24 mouse cellular contexts compared by ENCODE assay signal in the genomic region with DNA sequence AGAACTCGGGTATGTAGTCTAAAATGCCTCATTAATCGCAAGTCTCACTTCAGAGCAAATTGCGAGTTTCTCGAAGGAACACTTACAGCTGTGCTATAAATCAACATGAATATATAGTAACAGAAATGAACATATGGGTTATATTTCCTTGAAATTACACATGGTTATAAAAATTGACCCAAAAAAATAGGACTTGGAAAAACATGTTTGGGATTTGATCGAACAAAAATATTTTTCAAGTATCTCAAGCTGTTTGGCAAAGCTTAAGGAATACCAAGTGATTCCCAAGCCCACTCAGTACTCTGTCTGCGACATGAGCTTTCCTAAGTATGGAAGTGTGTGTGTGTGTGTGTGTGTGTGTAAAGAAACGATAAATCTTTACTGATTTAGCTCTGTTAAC.
"Had no signal": no experiment of that assay in that cellular context is flagged by ENCODE, and none has a peak within 500 bp of the region (broad histone marks: within the 10 kb centered on the region; RNA-seq: fewer than 3 reads in every experiment).

No protein-coding gene starts in this region.

- H3K36me3 ChIP-seq: heart, embryonic 13.5 days; heart, embryonic 15.5 days; hindbrain, embryonic 13.5 days; hindbrain, embryonic 15.5 days; limb, embryonic 12.5 days; limb, embryonic 15.5 days; liver, embryonic 12.5 days had no signal

- H3K27me3 ChIP-seq: heart, embryonic 13.5 days; heart, embryonic 15.5 days; hindbrain, embryonic 13.5 days; hindbrain, embryonic 15.5 days; limb, embryonic 12.5 days; limb, embryonic 15.5 days; liver, embryonic 12.5 days had no signal

- H3K27ac ChIP-seq: heart, adult 2 months; heart, embryonic 13.5 days; heart, embryonic 15.5 days; hindbrain, embryonic 13.5 days; hindbrain, embryonic 15.5 days; hindbrain, postnatal 0 days; limb, embryonic 12.5 days; limb, embryonic 15.5 days; liver, embryonic 12.5 days; liver, embryonic 14.5 days had no signal

- H3K4me2 ChIP-seq: heart, embryonic 11.5 days; heart, embryonic 13.5 days; heart, embryonic 15.5 days; hindbrain, embryonic 13.5 days; hindbrain, embryonic 15.5 days; limb, embryonic 12.5 days; limb, embryonic 15.5 days; liver, embryonic 12.5 days had no signal

- ATAC-seq: hindbrain, postnatal 0 days; intestine, embryonic 16.5 days; liver, embryonic 12.5 days had no signal

- DNase-seq: gastrocnemius, postnatal 14 days; gastrocnemius, postnatal 36 days; heart, adult 11 months; heart, adult 2 months; heart, postnatal 14 days; heart, postnatal 36 days; kidney, adult 11 months; kidney, adult 8-10 months; kidney, postnatal 14 days; kidney, postnatal 36 days; layer of hippocampus, adult 9-11 months; layer of hippocampus, postnatal 36 days; left cerebral cortex, postnatal 4 days had no signal

- H3K9ac ChIP-seq: heart, embryonic 13.5 days; heart, embryonic 15.5 days; hindbrain, embryonic 13.5 days; hindbrain, embryonic 15.5 days; limb, embryonic 12.5 days; limb, embryonic 15.5 days; liver, embryonic 12.5 days; liver, embryonic 14.5 days had no signal

- H3K9me3 ChIP-seq: heart, embryonic 13.5 days; heart, embryonic 15.5 days; hindbrain, embryonic 13.5 days; hindbrain, embryonic 15.5 days; limb, embryonic 12.5 days; limb, embryonic 15.5 days; liver, embryonic 12.5 days had no signal

- H3K4me3 ChIP-seq: heart, adult 2 months; heart, embryonic 13.5 days; heart, embryonic 15.5 days; hindbrain, embryonic 13.5 days; hindbrain, embryonic 15.5 days; limb, embryonic 12.5 days; limb, embryonic 15.5 days; liver, embryonic 12.5 days had no signal

- H3K4me1 ChIP-seq: hindbrain, embryonic 15.5 days; liver, embryonic 12.5 days had no signal
